Mouse (Mus musculus): ENCODE data around the gene Synpr.

The Synpr gene

GRCm38 (mm10) chr14:13518608-13519139 lies 234.1 kb downstream of the Synpr start:
- ATAC-seq (ENCODE audit: insufficient number of reproducible peaks, low FRiP score, low TSS enrichment), result no peak

GRCm38 (mm10) chr14:13519239-13520011 lies 234.8 kb downstream of the Synpr start:
- no peak for ATAC-seq (ENCODE audit: insufficient number of reproducible peaks, low FRiP score, low TSS enrichment)

GRCm38 (mm10) chr14:13547746-13548145 lies 263.2 kb downstream of the Synpr start:
- ATAC-seq (ENCODE audit: insufficient number of reproducible peaks, low FRiP score, low TSS enrichment), result no peak

- no peak for ATAC-seq (ENCODE audit: insufficient number of reproducible peaks, low FRiP score, low TSS enrichment)
Measured at GRCm38 (mm10) chr14:13551209-13551608, 266.6 kb downstream of the Synpr start.

- no peak for ATAC-seq (ENCODE audit: insufficient number of reproducible peaks, low FRiP score, low TSS enrichment)
Measured at GRCm38 (mm10) chr14:13553616-13554370, 269.2 kb downstream of the Synpr start.

GRCm38 (mm10) chr14:13554631-13555030 lies 270.1 kb downstream of the Synpr start:
- ATAC-seq (ENCODE audit: insufficient number of reproducible peaks, low FRiP score, low TSS enrichment), result no peak

- no peak for ATAC-seq (ENCODE audit: insufficient number of reproducible peaks, low FRiP score, low TSS enrichment)
Measured at GRCm38 (mm10) chr14:13558117-13558516, 273.5 kb downstream of the Synpr start.

GRCm38 (mm10) chr14:13567250-13567649 lies 282.7 kb downstream of the Synpr start:
- no peak for ATAC-seq (ENCODE audit: insufficient number of reproducible peaks, low FRiP score, low TSS enrichment)

GRCm38 (mm10) chr14:13567996-13568395 lies 283.4 kb downstream of the Synpr start:
- no peak for ATAC-seq (ENCODE audit: insufficient number of reproducible peaks, low FRiP score, low TSS enrichment)

- no peak for ATAC-seq (ENCODE audit: insufficient number of reproducible peaks, low FRiP score, low TSS enrichment)
Measured at GRCm38 (mm10) chr14:13571941-13572340, 287.4 kb downstream of the Synpr start.

GRCm38 (mm10) chr14:13572530-13572929 lies 287.9 kb downstream of the Synpr start:
- no peak for ATAC-seq (ENCODE audit: insufficient number of reproducible peaks, low FRiP score, low TSS enrichment)

GRCm38 (mm10) chr14:13578101-13578500 lies 293.5 kb downstream of the Synpr start:
- no peak for ATAC-seq (ENCODE audit: insufficient number of reproducible peaks, low FRiP score, low TSS enrichment)

- 0 out of 2 replicates have a peak, but pooled peaks have one; percentile 31 for ATAC-seq (ENCODE audit: insufficient number of reproducible peaks, low FRiP score, low TSS enrichment)
Measured at GRCm38 (mm10) chr14:13578744-13579143, 294.2 kb downstream of the Synpr start.

GRCm38 (mm10) chr14:13593321-13593940 lies 308.9 kb downstream of the Synpr start:
- no peak for ATAC-seq (ENCODE audit: insufficient number of reproducible peaks, low FRiP score, low TSS enrichment)

- ATAC-seq (ENCODE audit: insufficient number of reproducible peaks, low FRiP score, low TSS enrichment), result peak; percentile 83
Measured at GRCm38 (mm10) chr14:13596251-13596650, 311.7 kb downstream of the Synpr start.

GRCm38 (mm10) chr14:13597204-13597603 lies 312.6 kb downstream of the Synpr start:
- no peak for ATAC-seq (ENCODE audit: insufficient number of reproducible peaks, low FRiP score, low TSS enrichment)

GRCm38 (mm10) chr14:13620531-13620930 lies 336.0 kb downstream of the Synpr start:
- no peak for ATAC-seq (ENCODE audit: insufficient number of reproducible peaks, low FRiP score, low TSS enrichment)

- no peak for ATAC-seq (ENCODE audit: insufficient number of reproducible peaks, low FRiP score, low TSS enrichment)
Measured at GRCm38 (mm10) chr14:13649865-13650264, 365.3 kb downstream of the Synpr start.

GRCm38 (mm10) chr14:13651039-13651438 lies 366.5 kb downstream of the Synpr start:
- no peak for ATAC-seq (ENCODE audit: insufficient number of reproducible peaks, low FRiP score, low TSS enrichment)

GRCm38 (mm10) chr14:13651541-13652298 lies 367.1 kb downstream of the Synpr start:
- no peak for ATAC-seq (ENCODE audit: insufficient number of reproducible peaks, low FRiP score, low TSS enrichment)
